Mouse (Mus musculus): ENCODE results near the gene Trpc4ap. TPM values are rescaled to one million over a fixed set of nuclear protein-coding genes. Genes with fewer than 3 reads are reported as not detected.
A peak's percentile ranks its signal among the peaks of the same experiment; 100 is the strongest.

The Trpc4ap gene
- polyA plus RNA-seq, 1 experiment from 2014 or later: 115 TPM

DNA sequence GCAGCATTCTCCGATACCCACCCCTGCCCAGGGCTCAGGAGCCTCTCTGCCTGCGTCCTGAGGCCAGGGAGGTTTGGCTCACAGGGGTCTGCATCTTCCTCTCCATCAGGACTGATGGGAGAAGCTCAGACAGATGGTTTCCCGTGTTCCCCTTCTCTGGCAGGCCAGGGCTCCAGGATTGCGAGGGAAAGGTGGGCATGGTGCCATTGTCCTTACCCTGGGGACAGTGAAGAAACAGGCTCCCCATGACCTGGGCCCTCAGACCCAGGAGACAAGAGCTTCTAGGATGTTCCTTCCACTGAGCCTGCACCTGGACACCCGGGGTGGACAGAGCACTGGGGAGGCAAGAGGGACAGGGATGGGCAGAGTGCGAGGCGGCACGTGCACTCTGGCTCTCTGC is 57.6 kb downstream of the Trpc4ap start:
- Histone ChIP-seq H3K36me3 (peaks cover 44% of the 10 kb centered on the region), H3K27ac (no peak overlapping the region), H3K4me2 (no peak overlapping the region), H3K4me1 (0 out of 2 replicates have a peak, but pooled peaks cover 12% of the 10 kb centered on the region), H3K4me3 (replicated peaks) (no peak overlapping the region), H3K9me3 (no peaks in the 10 kb centered on the region), H3K9ac (no peak overlapping the region), H3K27me3 (replicated peaks) (peaks cover 15% of the 10 kb centered on the region)
- 95% methylated on average over 8 of the region's 8 CpGs for WGBS
- ATAC-seq (ENCODE audit: insufficient read depth, low FRiP score, low read depth): no peak

DNA sequence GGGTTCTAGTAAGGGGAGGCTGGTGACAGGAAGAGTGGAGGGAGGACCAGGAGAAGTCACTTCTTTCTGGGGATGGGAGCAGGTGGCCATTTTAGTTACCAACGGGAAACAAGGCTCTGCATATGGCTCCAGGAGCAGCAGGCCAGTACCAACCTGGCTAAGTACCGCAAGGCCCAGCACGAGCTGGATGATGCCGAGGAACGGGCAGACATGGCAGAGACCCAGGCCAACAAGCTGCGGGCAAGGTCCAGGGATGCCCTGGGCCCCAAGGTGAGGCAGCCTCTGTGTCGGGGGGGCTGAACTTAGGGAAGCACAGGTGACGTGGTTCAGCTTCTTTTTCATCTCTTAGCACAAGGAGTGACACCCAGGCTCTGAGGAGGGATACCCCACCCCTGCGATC is 58.5 kb downstream of the Trpc4ap start:
- Histone ChIP-seq H3K9ac (no peak overlapping the region), H3K36me3 (peaks cover 44% of the 10 kb centered on the region), H3K27me3 (replicated peaks) (peaks cover 22% of the 10 kb centered on the region), H3K4me1 (peaks cover 19% of the 10 kb centered on the region), H3K27ac (no peak overlapping the region), H3K4me2 (no peak overlapping the region), H3K4me3 (replicated peaks) (no peak overlapping the region), H3K9me3 (no peaks in the 10 kb centered on the region)
- no peak for ATAC-seq (ENCODE audit: insufficient read depth, low FRiP score, low read depth)
- 88% methylated on average over 9 of the region's 9 CpGs for WGBS

DNA sequence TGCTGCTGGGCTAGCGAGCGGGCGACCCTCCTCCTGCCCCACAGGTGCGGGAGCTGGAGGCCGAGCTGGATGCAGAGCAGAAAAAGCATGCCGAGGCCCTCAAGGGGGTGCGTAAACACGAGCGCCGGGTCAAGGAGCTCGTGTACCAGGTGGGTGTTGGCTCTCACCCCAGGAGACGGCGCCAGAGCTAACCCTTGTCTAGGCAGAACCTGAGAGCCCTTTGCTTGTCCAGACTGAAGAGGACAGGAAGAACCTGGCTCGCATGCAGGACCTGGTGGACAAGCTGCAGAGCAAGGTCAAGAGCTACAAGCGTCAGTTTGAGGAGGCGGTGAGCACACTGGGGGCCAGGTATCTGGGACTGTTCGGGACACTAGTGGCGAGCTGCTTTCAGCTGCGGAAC is 59.1 kb downstream of the Trpc4ap start:
- ATAC-seq (ENCODE audit: insufficient read depth, low FRiP score, low read depth): no peak
- H3K27me3 ChIP-seq (replicated peaks): peaks cover 22% of the 10 kb centered on the region
- H3K27ac ChIP-seq: no peak overlapping the region
- peaks cover 38% of the 10 kb centered on the region for H3K36me3 ChIP-seq
- no peak overlapping the region for H3K4me2 ChIP-seq
- no peaks in the 10 kb centered on the region for H3K9me3 ChIP-seq
- 64% methylated on average over 19 of the region's 19 CpGs for WGBS
- H3K4me3 ChIP-seq (replicated peaks): no peak overlapping the region
- H3K4me1 ChIP-seq: peaks cover 19% of the 10 kb centered on the region
- H3K9ac ChIP-seq: no peak overlapping the region

DNA sequence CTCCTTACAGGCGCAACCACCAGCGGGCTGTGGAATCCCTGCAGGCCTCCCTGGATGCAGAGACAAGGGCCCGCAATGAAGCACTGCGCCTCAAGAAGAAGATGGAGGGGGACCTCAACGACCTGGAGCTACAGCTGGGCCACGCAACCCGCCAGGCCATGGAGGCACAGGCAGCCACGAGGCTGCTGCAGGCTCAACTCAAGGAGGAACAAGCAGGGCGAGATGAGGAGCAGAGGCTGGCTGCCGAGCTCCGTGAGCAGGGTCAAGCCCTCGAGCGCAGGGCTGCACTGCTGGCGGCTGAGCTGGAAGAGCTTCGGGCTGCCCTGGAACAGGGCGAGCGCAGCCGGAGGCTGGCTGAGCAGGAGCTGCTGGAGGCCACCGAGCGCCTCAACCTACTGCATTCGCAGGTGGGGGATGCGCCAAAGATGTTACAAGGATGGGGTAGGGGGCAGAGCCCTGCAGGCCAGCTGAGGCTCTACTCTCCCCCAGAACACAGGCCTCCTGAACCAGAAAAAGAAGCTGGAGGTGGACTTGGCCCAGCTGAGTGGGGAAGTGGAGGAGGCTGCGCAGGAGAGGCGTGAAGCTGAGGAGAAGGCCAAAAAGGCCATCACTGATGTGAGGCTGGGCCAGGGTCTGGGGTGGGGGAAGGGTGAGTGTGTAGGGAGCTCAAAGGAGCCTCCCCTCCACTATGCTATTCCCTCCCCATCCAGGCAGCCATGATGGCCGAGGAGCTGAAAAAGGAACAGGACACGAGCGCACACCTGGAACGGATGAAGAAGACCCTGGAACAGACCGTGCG is 59.8 kb downstream of the Trpc4ap start:
- H3K27ac ChIP-seq: no peak overlapping the region
- WGBS: 68% methylated on average over 30 of the region's 30 CpGs
- H3K4me3 ChIP-seq (replicated peaks): no peak overlapping the region
- peaks cover 19% of the 10 kb centered on the region for H3K4me1 ChIP-seq
- no peaks in the 10 kb centered on the region for H3K9me3 ChIP-seq
- no peak overlapping the region for H3K4me2 ChIP-seq
- H3K9ac ChIP-seq: no peak overlapping the region
- peaks cover 30% of the 10 kb centered on the region for H3K36me3 ChIP-seq
- H3K27me3 ChIP-seq (replicated peaks): peaks cover 28% of the 10 kb centered on the region
- ATAC-seq (ENCODE audit: insufficient read depth, low FRiP score, low read depth): no peak

DNA sequence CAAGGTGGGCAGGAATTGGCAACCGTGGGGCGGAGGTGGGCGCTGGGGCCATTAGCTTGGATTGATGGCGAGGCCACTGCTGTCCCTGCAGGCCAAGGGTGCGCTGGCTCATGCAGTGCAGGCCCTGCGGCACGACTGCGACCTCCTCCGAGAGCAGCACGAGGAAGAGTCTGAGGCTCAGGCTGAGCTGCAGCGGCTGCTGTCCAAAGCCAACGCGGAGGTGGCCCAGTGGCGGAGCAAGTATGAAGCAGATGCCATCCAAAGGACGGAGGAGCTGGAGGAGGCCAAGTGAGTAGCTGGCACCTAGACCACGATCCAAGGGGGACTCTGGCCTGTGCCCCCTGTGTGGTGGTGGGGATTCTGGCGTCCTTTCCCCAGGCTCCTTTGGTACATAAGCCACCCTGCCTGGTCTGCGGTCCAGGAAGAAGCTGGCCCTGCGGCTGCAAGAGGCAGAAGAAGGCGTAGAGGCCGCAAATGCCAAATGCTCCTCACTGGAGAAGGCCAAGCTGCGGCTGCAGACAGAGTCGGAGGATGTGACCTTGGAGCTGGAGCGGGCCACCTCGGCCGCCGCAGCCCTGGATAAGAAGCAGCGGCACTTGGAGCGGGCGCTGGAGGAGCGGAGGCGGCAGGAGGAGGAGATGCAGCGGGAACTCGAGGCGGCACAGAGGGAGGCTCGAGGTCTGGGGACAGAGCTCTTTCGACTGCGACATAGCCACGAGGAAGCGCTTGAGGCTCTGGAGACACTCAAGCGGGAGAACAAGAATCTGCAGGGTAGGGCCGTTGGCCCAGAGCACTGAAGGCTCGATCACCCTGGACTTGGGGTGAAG is 61.4 kb downstream of the Trpc4ap start:
- no peak overlapping the region for H3K4me3 ChIP-seq (replicated peaks)
- WGBS: 48% methylated on average over 43 of the region's 43 CpGs
- peaks cover 19% of the 10 kb centered on the region for H3K4me1 ChIP-seq
- H3K9me3 ChIP-seq: no peaks in the 10 kb centered on the region
- H3K36me3 ChIP-seq: peaks cover 22% of the 10 kb centered on the region
- no peak overlapping the region for H3K9ac ChIP-seq
- H3K27ac ChIP-seq: no peak overlapping the region
- ATAC-seq (ENCODE audit: insufficient read depth, low FRiP score, low read depth): no peak
- no peak overlapping the region for H3K4me2 ChIP-seq
- H3K27me3 ChIP-seq (replicated peaks): peaks cover 34% of the 10 kb centered on the region

DNA sequence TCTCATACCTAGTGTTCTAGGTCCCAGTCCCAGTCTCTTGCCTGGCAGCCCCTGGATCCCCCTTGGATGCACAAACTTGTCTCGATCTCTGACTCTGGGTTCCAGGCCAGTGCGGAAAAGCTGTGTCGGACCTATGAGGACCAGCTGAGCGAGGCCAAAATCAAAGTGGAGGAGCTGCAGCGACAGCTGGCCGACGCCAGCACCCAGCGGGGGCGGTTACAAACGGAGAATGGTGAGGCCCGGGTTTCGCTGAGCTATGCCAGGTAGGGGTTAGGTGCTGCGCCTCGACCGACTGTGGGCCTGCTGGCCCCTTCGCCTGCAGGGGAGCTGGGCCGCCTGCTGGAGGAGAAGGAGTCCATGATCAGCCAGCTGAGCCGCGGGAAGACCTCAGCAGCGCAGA is 62.0 kb downstream of the Trpc4ap start:
- no peak overlapping the region for H3K4me2 ChIP-seq
- peaks cover 20% of the 10 kb centered on the region for H3K36me3 ChIP-seq
- H3K4me3 ChIP-seq (replicated peaks): no peak overlapping the region
- ATAC-seq (ENCODE audit: insufficient read depth, low FRiP score, low read depth): no peak
- peaks cover 19% of the 10 kb centered on the region for H3K4me1 ChIP-seq
- no peaks in the 10 kb centered on the region for H3K9me3 ChIP-seq
- WGBS: 59% methylated on average over 20 of the region's 20 CpGs
- H3K27ac ChIP-seq: no peak overlapping the region
- no peak overlapping the region for H3K9ac ChIP-seq
- H3K27me3 ChIP-seq (replicated peaks): peaks cover 34% of the 10 kb centered on the region

DNA sequence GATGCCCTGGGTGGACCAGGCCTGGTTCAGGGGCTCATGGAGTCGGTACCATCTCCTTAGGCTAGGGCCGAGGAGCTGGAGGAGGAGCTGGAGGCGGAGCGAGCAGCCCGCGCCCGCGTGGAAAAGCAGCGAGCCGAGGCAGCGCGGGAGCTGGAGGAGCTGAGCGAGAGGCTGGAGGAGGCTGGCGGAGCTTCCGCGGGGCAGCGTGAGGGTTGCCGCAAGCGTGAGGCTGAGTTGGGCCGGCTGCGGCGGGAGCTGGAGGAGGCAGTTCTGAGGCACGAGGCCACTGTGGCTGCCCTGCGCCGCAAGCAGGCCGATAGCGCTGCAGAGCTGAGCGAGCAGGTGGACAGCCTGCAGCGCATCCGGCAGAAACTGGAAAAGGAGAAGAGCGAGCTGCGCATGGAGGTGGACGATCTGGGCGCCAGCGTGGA is 62.9 kb downstream of the Trpc4ap start:
- Histone ChIP-seq H3K4me1 (peaks cover 19% of the 10 kb centered on the region), H3K27ac (no peak overlapping the region), H3K27me3 (replicated peaks) (peaks cover 34% of the 10 kb centered on the region), H3K4me3 (replicated peaks) (peak overlapping the region; percentile 36), H3K9me3 (no peaks in the 10 kb centered on the region), H3K9ac (no peak overlapping the region), H3K36me3 (peaks cover 11% of the 10 kb centered on the region), H3K4me2 (peak overlapping the region; percentile 83)
- no peak; the same call in 1 of the 2 replicates for ATAC-seq (ENCODE audit: insufficient read depth, low FRiP score, low read depth)
- 2% methylated on average over 35 of the region's 35 CpGs for WGBS

DNA sequence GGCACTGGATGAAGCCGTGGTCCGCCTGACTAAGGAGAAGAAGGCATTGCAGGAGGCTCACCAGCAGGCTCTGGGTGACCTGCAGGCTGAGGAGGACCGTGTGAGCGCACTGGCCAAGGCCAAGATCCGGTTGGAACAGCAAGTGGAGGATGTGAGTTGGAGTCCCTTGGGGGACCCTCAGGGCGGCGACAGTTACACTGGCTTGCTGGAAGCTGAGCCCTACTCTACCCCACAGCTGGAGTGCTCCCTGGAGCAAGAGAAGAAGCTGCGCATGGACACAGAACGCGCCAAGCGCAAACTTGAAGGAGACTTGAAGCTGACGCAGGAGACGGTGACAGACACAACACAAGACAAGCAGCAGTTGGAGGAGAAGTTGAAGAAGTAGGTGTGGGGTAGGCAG is 63.7 kb downstream of the Trpc4ap start:
- WGBS: 86% methylated on average over 13 of the region's 13 CpGs
- H3K27me3 ChIP-seq (replicated peaks): peaks cover 34% of the 10 kb centered on the region
- no peak overlapping the region for H3K27ac ChIP-seq
- no peak for ATAC-seq (ENCODE audit: insufficient read depth, low FRiP score, low read depth)
- H3K36me3 ChIP-seq: peaks cover 9% of the 10 kb centered on the region; the same call in 1 of the 2 replicates
- H3K9me3 ChIP-seq: no peaks in the 10 kb centered on the region
- peaks cover 19% of the 10 kb centered on the region for H3K4me1 ChIP-seq
- no peak overlapping the region for H3K4me3 ChIP-seq (replicated peaks)
- no peak overlapping the region for H3K9ac ChIP-seq
- H3K4me2 ChIP-seq: no peak overlapping the region

DNA sequence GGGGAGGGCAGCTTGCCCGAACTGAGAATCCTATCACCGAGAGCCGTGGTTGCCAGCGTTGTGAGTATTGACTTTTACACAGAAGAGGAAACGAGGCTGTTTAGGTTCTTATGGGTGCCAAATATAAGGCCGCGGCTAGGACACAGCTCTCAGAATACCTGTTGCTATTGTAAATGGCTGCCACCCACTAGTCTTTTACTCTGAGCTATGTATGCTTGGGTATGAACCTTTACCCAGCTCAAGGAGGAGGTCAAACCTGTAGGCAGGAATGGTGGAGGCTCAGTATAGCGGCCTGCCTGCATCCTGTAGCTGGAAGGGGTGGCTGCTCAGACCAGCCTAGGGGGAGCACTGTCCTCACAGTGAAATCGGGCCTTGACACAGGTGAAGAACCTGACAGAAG is 64.1 kb downstream of the Trpc4ap start:
- ATAC-seq (ENCODE audit: insufficient read depth, low FRiP score, low read depth): no peak
- Histone ChIP-seq H3K9me3 (no peaks in the 10 kb centered on the region), H3K36me3 (peaks cover 9% of the 10 kb centered on the region; the same call in 1 of the 2 replicates), H3K27me3 (replicated peaks) (peaks cover 34% of the 10 kb centered on the region), H3K9ac (no peak overlapping the region), H3K4me1 (peaks cover 16% of the 10 kb centered on the region), H3K4me2 (no peak overlapping the region), H3K4me3 (replicated peaks) (no peak overlapping the region), H3K27ac (no peak overlapping the region)
- WGBS: 82% methylated on average over 9 of the region's 9 CpGs

DNA sequence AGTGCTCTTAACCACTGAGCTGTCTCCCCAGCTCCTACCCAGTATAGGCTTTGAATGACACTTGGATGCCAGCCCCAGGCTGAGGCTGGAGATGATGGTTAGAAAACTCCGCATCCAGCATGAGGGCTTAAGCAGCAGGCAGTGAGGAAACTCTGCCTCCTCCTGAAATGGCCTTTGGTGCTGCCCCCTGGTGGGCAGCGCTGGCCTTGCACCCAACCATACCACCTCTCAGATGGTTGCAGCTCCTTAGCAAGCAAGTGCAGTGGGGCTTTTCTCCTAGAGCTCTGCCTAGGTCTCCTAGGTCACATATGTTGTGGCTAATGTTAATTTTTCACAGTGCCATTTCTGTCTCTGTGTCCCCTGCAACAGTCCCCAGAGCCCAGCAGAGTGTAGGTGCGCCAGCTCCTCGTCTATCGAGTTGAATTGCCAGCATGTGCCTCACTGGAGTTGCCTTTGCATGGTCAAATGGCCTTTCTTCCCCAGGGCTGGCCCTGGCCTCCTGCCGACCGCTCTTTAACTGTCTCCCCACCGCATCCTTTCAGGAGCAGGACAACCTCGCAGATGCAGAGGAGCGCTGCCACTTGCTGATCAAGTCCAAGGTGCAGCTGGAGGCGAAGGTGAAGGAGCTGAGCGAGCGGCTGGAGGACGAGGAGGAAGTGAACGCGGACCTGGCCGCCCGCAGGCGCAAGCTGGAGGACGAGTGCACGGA is 65.0 kb downstream of the Trpc4ap start:
- Histone ChIP-seq H3K4me1 (peaks cover 9% of the 10 kb centered on the region), H3K27ac (no peak overlapping the region), H3K9me3 (no peaks in the 10 kb centered on the region), H3K36me3 (peaks cover under 1% of the 10 kb centered on the region; the same call in 1 of the 2 replicates), H3K4me3 (replicated peaks) (no peak overlapping the region), H3K4me2 (no peak overlapping the region), H3K27me3 (replicated peaks) (peaks cover 39% of the 10 kb centered on the region), H3K9ac (no peak overlapping the region)
- ATAC-seq (ENCODE audit: insufficient read depth, low FRiP score, low read depth): 0 out of 2 replicates have a peak, but pooled peaks have one; percentile 3
- WGBS: 56% methylated on average over 21 of the region's 21 CpGs

DNA sequence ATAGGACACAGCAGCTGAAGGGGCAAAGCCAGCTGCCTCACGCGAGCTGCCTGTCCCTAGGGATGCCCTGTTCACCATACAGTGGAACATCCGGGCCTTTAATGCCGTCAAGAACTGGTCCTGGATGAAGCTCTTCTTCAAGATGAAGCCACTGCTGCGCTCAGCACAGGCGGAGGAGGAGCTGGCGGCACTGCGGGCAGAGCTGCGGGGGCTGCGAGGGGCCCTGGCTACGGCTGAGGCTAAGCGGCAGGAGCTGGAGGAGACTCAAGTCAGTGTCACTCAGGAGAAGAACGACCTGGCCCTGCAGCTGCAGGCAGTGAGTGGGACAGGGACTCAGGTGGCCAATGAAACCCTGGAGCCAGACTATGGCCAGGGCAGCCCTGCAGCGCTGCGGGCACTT is 65.9 kb downstream of the Trpc4ap start:
- no peak overlapping the region for H3K27ac ChIP-seq
- H3K27me3 ChIP-seq (replicated peaks): peaks cover 39% of the 10 kb centered on the region
- H3K4me2 ChIP-seq: no peak overlapping the region
- H3K4me3 ChIP-seq (replicated peaks): no peak overlapping the region
- peaks cover 9% of the 10 kb centered on the region for H3K4me1 ChIP-seq
- no peaks in the 10 kb centered on the region for H3K9me3 ChIP-seq
- no peak for ATAC-seq (ENCODE audit: insufficient read depth, low FRiP score, low read depth)
- H3K9ac ChIP-seq: no peak overlapping the region
- H3K36me3 ChIP-seq: no peaks in the 10 kb centered on the region
- WGBS: 52% methylated on average over 15 of the region's 15 CpGs
